Mouse (Mus musculus) forelimb bud, embryonic 11.5 days (tissue): Measurements from ENCODE around the gene Sctr.

Source experiments
- DNase-seq: peaks from one replicate; pipeline ENCODE4 v3.0.0-alpha.2; 2012; ENCODE audit warnings: low read depth, low spot score

Sctr gene

DNA sequence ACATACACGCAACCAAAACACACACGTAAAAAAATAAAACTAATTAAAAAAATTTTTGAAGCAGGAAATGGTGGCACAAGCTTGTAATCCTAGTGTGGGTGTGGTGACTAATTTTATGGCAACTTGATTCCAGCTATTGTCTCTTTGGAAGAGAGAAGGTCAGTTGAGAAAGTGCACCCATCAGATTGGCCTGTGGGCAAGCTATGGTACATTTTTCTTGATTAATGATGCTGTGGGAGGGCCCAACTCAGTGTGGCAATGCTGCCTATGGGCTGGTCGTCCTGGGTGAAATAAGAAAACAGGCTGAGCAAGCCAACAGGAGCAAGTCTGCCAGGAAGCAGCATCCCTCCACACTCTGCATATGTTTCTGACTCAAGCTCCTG is 94.5 kb downstream of the Sctr start:
- no peak for DNase-seq

DNA sequence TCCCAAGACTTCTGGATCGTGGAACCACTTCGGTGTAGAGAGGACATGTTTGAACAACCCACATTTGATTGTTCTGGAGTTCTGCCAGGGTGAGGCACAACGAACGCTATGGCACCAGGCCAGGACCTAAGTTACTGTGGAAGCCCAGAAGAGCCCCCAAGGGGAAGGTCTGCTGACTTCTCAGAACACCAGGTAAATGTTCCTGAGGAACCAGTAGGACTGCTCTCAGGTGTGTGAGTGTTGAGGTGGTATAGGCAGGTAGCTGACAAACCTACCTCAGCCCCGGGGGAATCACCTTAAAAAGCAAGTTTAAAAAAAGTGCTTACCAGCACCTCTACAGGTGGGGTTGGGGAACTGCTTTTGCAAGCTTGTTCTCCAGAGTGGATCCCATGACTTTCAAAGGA is 98.9 kb downstream of the Sctr start:
- no peak for DNase-seq

DNA sequence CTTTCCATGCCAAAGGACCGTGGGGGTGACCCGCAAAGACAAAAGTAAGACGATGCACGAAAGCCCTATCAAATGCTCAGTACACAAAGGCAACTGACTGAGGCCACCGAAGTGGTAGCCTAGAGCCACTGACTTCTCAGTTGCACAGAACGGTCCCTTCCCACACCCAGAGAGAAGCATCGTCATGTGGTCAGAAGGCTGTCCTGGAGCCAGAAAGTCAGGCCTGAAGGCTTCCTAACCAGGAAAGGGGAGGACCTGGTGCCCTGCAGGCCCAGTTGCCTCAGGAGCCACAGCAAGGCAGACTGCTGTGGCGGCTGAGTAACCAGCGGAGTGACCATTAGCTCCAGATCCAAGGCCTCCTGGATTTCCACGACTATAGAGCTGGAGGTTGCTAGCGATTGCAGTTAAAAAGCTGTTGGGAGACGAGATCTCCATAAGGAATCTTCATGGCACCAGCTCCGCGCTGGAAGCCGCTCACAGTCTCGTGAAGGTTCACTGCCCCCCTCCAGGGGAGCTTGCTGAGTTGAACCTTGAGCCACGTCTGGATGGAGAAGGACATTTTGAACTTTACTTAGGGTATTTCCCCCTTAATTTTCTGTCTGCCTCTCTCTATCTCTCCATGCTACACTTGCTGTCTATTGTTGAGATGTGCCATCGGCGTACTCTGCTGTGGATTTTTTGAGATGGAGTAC is 103.2 kb downstream of the Sctr start:
- no peak for DNase-seq

DNA sequence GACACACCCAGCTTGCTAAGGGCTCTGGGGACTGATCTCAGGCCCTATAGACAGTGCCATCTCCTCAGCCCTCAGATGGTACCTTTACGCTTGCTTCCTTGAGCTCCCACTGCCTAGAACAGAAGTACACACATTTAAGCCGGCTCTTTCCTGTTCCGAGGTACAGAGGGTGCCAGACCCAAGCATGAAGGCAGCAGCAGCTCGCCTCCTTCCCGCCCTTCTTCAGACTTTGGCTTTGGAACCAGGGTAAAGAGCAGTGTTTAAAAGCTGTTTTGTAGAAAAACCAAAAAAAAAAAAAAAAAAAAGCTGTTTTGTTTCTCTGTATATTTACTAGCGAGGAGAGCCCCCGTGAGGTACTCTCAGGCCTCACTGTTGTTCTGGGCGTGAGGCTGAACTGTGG is 105.1 kb downstream of the Sctr start:
- DNase-seq = no peak

DNA sequence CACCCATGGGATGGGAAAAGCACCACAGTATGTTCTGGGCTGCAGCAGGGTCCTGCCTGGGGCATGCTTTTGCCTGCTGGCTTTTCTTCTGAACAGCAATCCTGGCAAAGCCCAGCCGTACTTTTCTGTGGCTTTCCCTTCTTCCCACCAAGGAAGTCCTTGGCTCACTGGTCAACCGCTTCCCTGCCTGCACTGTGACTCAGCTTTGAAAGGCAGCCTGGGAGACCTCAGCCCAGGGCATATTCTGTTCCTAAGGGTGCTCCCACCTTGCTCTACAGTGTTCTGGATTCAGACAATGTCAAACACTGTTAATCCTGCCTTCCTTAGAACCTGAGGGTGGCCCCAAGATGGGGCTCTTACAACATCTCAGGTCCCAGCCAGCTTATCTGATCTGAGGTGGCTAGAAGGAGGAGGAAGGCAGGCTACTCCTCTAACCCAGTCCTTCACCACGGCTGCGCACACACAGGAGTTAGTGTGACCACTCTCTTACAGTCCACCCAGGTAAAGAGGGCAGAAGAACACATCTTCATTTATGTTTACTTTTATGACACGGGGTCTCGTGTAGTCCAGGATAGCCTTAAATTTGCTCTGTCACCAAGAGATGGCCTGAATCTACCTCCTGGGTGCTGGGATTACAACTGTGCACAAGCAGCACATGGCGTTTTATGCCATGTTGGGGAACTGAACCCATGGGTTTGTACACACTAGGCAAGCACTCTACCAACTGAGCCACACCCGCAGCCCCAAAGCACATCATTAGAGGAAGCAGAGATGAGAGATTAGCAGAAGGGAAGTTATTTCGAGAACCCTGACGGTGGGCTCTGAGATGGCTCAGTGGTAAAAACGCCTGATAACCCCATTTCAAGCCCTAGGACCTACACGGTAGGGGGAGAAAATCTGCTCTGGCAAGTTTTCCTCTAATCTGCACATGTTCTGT is 105.8 kb downstream of the Sctr start:
- no peak for DNase-seq
